Mouse (Mus musculus) liver, embryonic 15.5 days (tissue): ENCODE results near the gene Gnaq. TPM values are rescaled to one million over a fixed set of nuclear protein-coding genes. Genes with fewer than 3 reads are reported as not detected.

ENCODE experiments used
- ATAC-seq: fragments of 200-750 bp; cut with Nextera tagmentation; 2 replicates; pipeline ENCODE4 v1.8.0; 2017; ENCODE audit warnings: moderate number of reproducible peaks, mild to moderate bottlenecking, moderate library complexity; ENCODE audit not compliant: insufficient read depth
- H3K27ac ChIP-seq: fragments of 300-500 bp; sonication (generic); replicated peaks from 2 replicates; pipeline ENCODE4 v1.5.1; 2015; ENCODE audit warnings: mild to moderate bottlenecking, inconsistent platforms
- H3K27me3 ChIP-seq: fragments of 300-500 bp; sonication (generic); 2 replicates; pipeline ENCODE4 v1.6.1; 2015; ENCODE audit warnings: mild to moderate bottlenecking, inconsistent platforms
- H3K36me3 ChIP-seq: fragments of 300-500 bp; sonication (generic); replicated peaks from 2 replicates; pipeline ENCODE4 v1.6.1; 2015; ENCODE audit warnings: moderate library complexity, mild to moderate bottlenecking, inconsistent platforms
- H3K4me1 ChIP-seq: fragments of 300-500 bp; sonication (generic); replicated peaks from 2 replicates; pipeline ENCODE4 v1.6.1; 2015; ENCODE audit warnings: inconsistent platforms
- H3K4me2 ChIP-seq: fragments of 300-500 bp; sonication (generic); 2 replicates; pipeline ENCODE4 v1.6.1; 2015; ENCODE audit warnings: moderate library complexity, mild to moderate bottlenecking, inconsistent platforms
- H3K4me3 ChIP-seq: fragments of 300-500 bp; sonication (generic); replicated peaks from 2 replicates; pipeline ENCODE4 v1.5.1; 2015; ENCODE audit warnings: mild to moderate bottlenecking, inconsistent platforms
- H3K9ac ChIP-seq: fragments of 300-500 bp; sonication (generic); 2 replicates; pipeline ENCODE4 v1.6.1; 2015; ENCODE audit warnings: moderate library complexity, mild to moderate bottlenecking, inconsistent platforms
- H3K9me3 ChIP-seq: fragments of 300-500 bp; sonication (generic); replicated peaks from 2 replicates; pipeline ENCODE4 v1.6.1; 2016; ENCODE audit warnings: inconsistent platforms
- WGBS: fragments of 180-500 bp; shearing (Covaris S2); methylation state at CpG from one replicate; pipeline ENCODE4 v1.1.7; 2015; ENCODE audit warnings: mixed read lengths; ENCODE audit not compliant: insufficient replicate concordance; 5-methylcytosine and 5-hydroxymethylcytosine counted together
- polyA plus RNA-seq: library from polyadenylated mRNA; unstranded; fragments of >200 nt; fragmentation: Nextera tagmentation; extraction: Ambion mirVana; gene quantifications from 2 replicates; pipeline ENCODE4 v1.2.1, GENCODE M21; 2015

Gnaq gene
- polyA plus RNA-seq, 1 experiment from 2014 or later = 3.9 TPM

GRCm38 (mm10) chr19:16403101-16403500 lies 270.5 kb downstream of the Gnaq start:
- WGBS = 65% methylated on average over 6 of the region's 6 CpGs
- Histone ChIP-seq H3K4me2 (no peak overlapping the region), H3K4me1 (no peaks in the 10 kb centered on the region), H3K9me3 (no peaks in the 10 kb centered on the region), H3K9ac (no peak overlapping the region), H3K4me3 (no peak overlapping the region), H3K36me3 (no peaks in the 10 kb centered on the region), H3K27me3 (no peaks in the 10 kb centered on the region), H3K27ac (no peak overlapping the region)
- no peak for ATAC-seq

- WGBS = 44% methylated on average over 1 of the region's 1 CpGs
- no peak overlapping the region for H3K4me2 ChIP-seq
These were observed 275.1 kb downstream of the Gnaq start for GRCm38 (mm10) chr19:16407727-16408126.

GRCm38 (mm10) chr19:16411302-16411701 lies 278.7 kb downstream of the Gnaq start:
- Histone ChIP-seq H3K4me2 (no peak overlapping the region), H3K4me1 (no peaks in the 10 kb centered on the region), H3K4me3 (no peak overlapping the region), H3K27me3 (no peaks in the 10 kb centered on the region), H3K27ac (no peak overlapping the region), H3K36me3 (no peaks in the 10 kb centered on the region), H3K9me3 (no peaks in the 10 kb centered on the region), H3K9ac (no peak overlapping the region)
- ATAC-seq = no peak

More at GRCm38 (mm10) chr19:16407727-16408126, 275.1 kb downstream of the Gnaq start:
- no peak overlapping the region for H3K9ac ChIP-seq
- no peaks in the 10 kb centered on the region for H3K27me3 ChIP-seq
- H3K27ac ChIP-seq = no peak overlapping the region
- no peaks in the 10 kb centered on the region for H3K4me1 ChIP-seq
- H3K4me3 ChIP-seq = no peak overlapping the region
- H3K9me3 ChIP-seq = no peaks in the 10 kb centered on the region
- no peak for ATAC-seq
- H3K36me3 ChIP-seq = no peaks in the 10 kb centered on the region

- no peak overlapping the region for H3K27ac ChIP-seq
- no peaks in the 10 kb centered on the region for H3K36me3 ChIP-seq
- ATAC-seq = no peak
- 68% methylated on average over 5 of the region's 5 CpGs for WGBS
- no peaks in the 10 kb centered on the region for H3K27me3 ChIP-seq
- H3K9ac ChIP-seq = no peak overlapping the region
- H3K4me3 ChIP-seq = no peak overlapping the region
- H3K9me3 ChIP-seq = no peaks in the 10 kb centered on the region
- H3K4me1 ChIP-seq = no peaks in the 10 kb centered on the region
- no peak overlapping the region for H3K4me2 ChIP-seq
These were observed 285.5 kb downstream of the Gnaq start for GRCm38 (mm10) chr19:16418086-16418663.

- Histone ChIP-seq H3K27ac (no peak overlapping the region), H3K27me3 (no peaks in the 10 kb centered on the region), H3K4me2 (no peak overlapping the region), H3K4me3 (no peak overlapping the region), H3K36me3 (no peaks in the 10 kb centered on the region), H3K9me3 (no peaks in the 10 kb centered on the region), H3K9ac (no peak overlapping the region), H3K4me1 (no peaks in the 10 kb centered on the region)
- WGBS = 60% methylated on average over 2 of the region's 2 CpGs
- ATAC-seq = no peak
These were observed 293.0 kb downstream of the Gnaq start for GRCm38 (mm10) chr19:16425596-16425995.

- ATAC-seq = no peak
- 72% methylated on average over 8 of the region's 8 CpGs for WGBS
These were observed 298.7 kb downstream of the Gnaq start for GRCm38 (mm10) chr19:16431368-16431767.

GRCm38 (mm10) chr19:16434879-16435278 lies 302.2 kb downstream of the Gnaq start:
- 11% methylated on average over 9 of the region's 9 CpGs for WGBS

More at GRCm38 (mm10) chr19:16431368-16431767, 298.7 kb downstream of the Gnaq start:
- Histone ChIP-seq H3K4me3 (no peak overlapping the region), H3K27me3 (peaks cover 20% of the 10 kb centered on the region), H3K4me1 (peaks cover 15% of the 10 kb centered on the region), H3K27ac (no peak overlapping the region), H3K4me2 (no peak overlapping the region), H3K9ac (no peak overlapping the region), H3K36me3 (no peaks in the 10 kb centered on the region), H3K9me3 (no peaks in the 10 kb centered on the region)

GRCm38 (mm10) chr19:16435531-16436231 lies 303.1 kb downstream of the Gnaq start, which contains the start of gene Gna14:
TSS of gene Gna14 (plus strand) at chr19:16435762.
- H3K27ac ChIP-seq = no peak within 1 kb of the TSS

More at GRCm38 (mm10) chr19:16434879-16435278, 302.2 kb downstream of the Gnaq start:
- Histone ChIP-seq H3K4me1 (peaks cover 25% of the 10 kb centered on the region), H3K4me3 (peak overlapping the region; percentile 52), H3K27me3 (peaks cover 36% of the 10 kb centered on the region), H3K9ac (peak overlapping the region; percentile 10; the same call in 1 of the 2 replicates), H3K36me3 (no peaks in the 10 kb centered on the region), H3K9me3 (no peaks in the 10 kb centered on the region), H3K27ac (no peak overlapping the region), H3K4me2 (peak overlapping the region; percentile 80)
- ATAC-seq = no peak

GRCm38 (mm10) chr19:16436335-16437169 lies 303.9 kb downstream of the Gnaq start:
- 4% methylated on average over 61 of the region's 61 CpGs for WGBS
- Histone ChIP-seq H3K4me1 (peaks cover 25% of the 10 kb centered on the region), H3K27ac (no peak overlapping the region)

More at GRCm38 (mm10) chr19:16435531-16436231, 303.1 kb downstream of the Gnaq start, which contains the start of gene Gna14:
- Histone ChIP-seq H3K9ac (peak within 1 kb of the TSS; percentile 15), H3K4me1 (peaks cover 25% of the 10 kb centered on the region), H3K4me3 (peak within 1 kb of the TSS; percentile 52), H3K9me3 (no peaks in the 10 kb centered on the region), H3K27me3 (peaks cover 36% of the 10 kb centered on the region), H3K4me2 (peak within 1 kb of the TSS; percentile 80), H3K36me3 (no peaks in the 10 kb centered on the region)
- whole genome bisulfite sequencing = under 1% methylated on average over 27 of the region's 27 CpGs
- ATAC-seq = peak; percentile 61

More at GRCm38 (mm10) chr19:16436335-16437169, 303.9 kb downstream of the Gnaq start:
- H3K9me3 ChIP-seq = no peaks in the 10 kb centered on the region
- peak overlapping the region; percentile 52 for H3K4me3 ChIP-seq
- 0 out of 2 replicates have a peak, but pooled peaks have one; percentile 14 for ATAC-seq
- H3K36me3 ChIP-seq = no peaks in the 10 kb centered on the region
- H3K9ac ChIP-seq = peak overlapping the region; percentile 15
- peak overlapping the region; percentile 80 for H3K4me2 ChIP-seq
- peaks cover 36% of the 10 kb centered on the region for H3K27me3 ChIP-seq
